Mouse (Mus musculus): ENCODE data around the gene Itga5.

DNA sequence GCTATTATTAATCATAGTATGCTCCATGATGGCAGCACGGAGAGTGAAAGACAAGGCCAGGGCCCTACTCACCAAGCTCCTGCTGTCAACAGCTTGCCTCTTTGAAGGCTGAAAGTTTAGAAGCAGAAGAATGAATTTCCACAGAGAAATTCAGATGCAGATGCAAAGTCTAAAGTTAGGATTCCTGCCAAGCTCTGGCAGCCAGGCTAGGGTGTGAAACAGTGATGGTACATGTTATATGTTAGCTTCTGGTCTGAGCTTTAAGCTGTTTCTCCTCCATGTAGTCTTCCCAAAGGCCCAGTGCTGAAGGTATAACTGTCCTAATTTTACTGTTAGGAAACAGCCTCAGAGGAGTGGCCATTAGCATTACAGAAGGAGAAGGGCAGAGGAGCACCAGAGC, 2.6 kb upstream of the Itga5 start:
- no peak for TF ChIP-seq SIN3A (IDR thresholded peaks at IDR 0.05; ENCODE audit: low read length)
- TF ChIP-seq POLR2A (IDR thresholded peaks at IDR 0.05; ENCODE audit: low read depth, low read length), result no peak
- TF ChIP-seq EP300 (IDR thresholded peaks at IDR 0.05; ENCODE audit: low read length), result no peak
- TF ChIP-seq CTCF (conservative IDR thresholded peaks at IDR 0.05 in 1 of 2, IDR thresholded peaks at IDR 0.05 in 1 of 2; ENCODE audit: low read depth in 2 of 2, low read length in 2 of 2), result no peak
- TF ChIP-seq NELFE (IDR thresholded peaks at IDR 0.05; ENCODE audit: low read depth, low read length), result no peak
- no peak for TF ChIP-seq JUN (IDR thresholded peaks at IDR 0.05; ENCODE audit: insufficient read depth, low read depth, low read length)
- no peak for TF ChIP-seq CHD2 (IDR thresholded peaks at IDR 0.05; ENCODE audit: low read length)
